In genomic region chr19:56822448-56822836, GRCm38 (mm10) we compare ENCODE assay signal across 8 mouse cellular contexts. TPM values are rescaled to one million over a fixed set of nuclear protein-coding genes. Genes with fewer than 3 reads are reported as not detected.
A peak's percentile ranks its signal among the peaks of the same experiment; 100 is the strongest.
DNase-seq lines count a peak whose midpoint lies in the region; ATAC-seq and TF ChIP-seq lines count a peak whose summit lies in the region.

No protein-coding gene starts in this region.

- peak overlapping the region; percentile 58 for H3K9ac ChIP-seq in heart, embryonic 11.5 days (ENCODE audit: low read depth, low read length)
- H3K9ac ChIP-seq in ES-E14 (ENCODE audit: insufficient read depth, low read depth, low read length, poor library complexity, severe bottlenecking): peak overlapping the region; percentile 59

- H3K4me1 ChIP-seq in heart, embryonic 11.5 days (ENCODE audit: control insufficient read depth, insufficient read depth, low read length): peaks cover 22% of the 10 kb centered on the region
- H3K4me1 ChIP-seq in ES-E14 (ENCODE audit: control insufficient read depth in 2 of 2, insufficient read depth in 2 of 2, low read length in 2 of 2, poor library complexity in 1 of 2): peaks cover 3% of the 10 kb centered on the region in 2 experiments; a peak in 3 of 4 replicates
- peaks cover 29% of the 10 kb centered on the region for H3K4me1 ChIP-seq in hindbrain, embryonic 10.5 days (replicated peaks)

- no peaks in the 10 kb centered on the region for H3K9me3 ChIP-seq in heart, embryonic 11.5 days (replicated peaks; ENCODE audit: control insufficient read depth, low read length)
- no peaks in the 10 kb centered on the region for H3K9me3 ChIP-seq in ES-E14 (ENCODE audit: control insufficient read depth, insufficient read depth, low read depth, low read length)
- no peaks in the 10 kb centered on the region for H3K9me3 ChIP-seq in hindbrain, embryonic 10.5 days

- 25% methylated on average over 10 of the region's 10 CpGs for WGBS in heart, embryonic 11.5 days (ENCODE audit: insufficient replicate concordance)
- WGBS in hindbrain, embryonic 10.5 days: 27% methylated on average over 10 of the region's 10 CpGs

- peak overlapping the region; percentile 90 for H3K4me3 ChIP-seq in heart, embryonic 11.5 days (ENCODE audit: low read depth, low read length)
- peak overlapping the region; percentile 62 to 86 for H3K4me3 ChIP-seq in ES-E14 (ENCODE audit: insufficient read depth in 1 of 2, low read depth in 1 of 2, low read length in 2 of 2, poor library complexity in 1 of 2, severe bottlenecking in 1 of 2)
- H3K4me3 ChIP-seq in hindbrain, embryonic 10.5 days: peak overlapping the region; percentile 97

- H3K27ac ChIP-seq in heart, embryonic 11.5 days (ENCODE audit: low read depth, low read length): no peak overlapping the region
- H3K27ac ChIP-seq in ES-E14 (ENCODE audit: insufficient read depth, low read depth, low read length, poor library complexity, severe bottlenecking): no peak overlapping the region
- peak overlapping the region; percentile 96 for H3K27ac ChIP-seq in hindbrain, embryonic 10.5 days

- in situ Hi-C loops in ES-E14 (cut with MboI; ENCODE audit: low sequenced_read_pairs in 2 of 2, unreplicated experiment in 2 of 2): no loop called here

- no peak for DNase-seq in heart, adult 11 months
- DNase-seq in ES-E14 (ENCODE audit: low read depth, low spot score): no peak
- DNase-seq in hindbrain, embryonic 10.5 days (ENCODE audit: low spot score): no peak
- DNase-seq in adrenal gland, postnatal 25 days: no peak
- DNase-seq in layer of hippocampus, adult 9-11 months: no peak
- no peak for DNase-seq in right cerebral cortex, postnatal 25 days

- no peaks in the 10 kb centered on the region for H3K36me3 ChIP-seq in heart, embryonic 11.5 days (ENCODE audit: control insufficient read depth, insufficient read depth, low read length)
- H3K36me3 ChIP-seq in ES-E14 (ENCODE audit: control insufficient read depth, insufficient read depth, low read length, poor library complexity, severe bottlenecking): no peaks in the 10 kb centered on the region
- no peaks in the 10 kb centered on the region for H3K36me3 ChIP-seq in hindbrain, embryonic 10.5 days

- peak overlapping the region; percentile 82 for H3K4me2 ChIP-seq in heart, embryonic 11.5 days

- peak; percentile 31 for ATAC-seq in heart, embryonic 11.5 days (replicated peaks; ENCODE audit: insufficient number of reproducible peaks, low FRiP score, low TSS enrichment)
- peak; percentile 57 for ATAC-seq in megakaryocyte-erythroid progenitor cell, adult 5-6 weeks (replicated peaks; ENCODE audit: low FRiP score, low TSS enrichment, poor library complexity, severe bottlenecking)

- H3K27me3 ChIP-seq in heart, embryonic 11.5 days (ENCODE audit: control insufficient read depth, insufficient read depth, low read length): peaks cover 9% of the 10 kb centered on the region
- H3K27me3 ChIP-seq in hindbrain, embryonic 10.5 days (ENCODE audit: insufficient read depth, poor library complexity, severe bottlenecking): peaks cover 39% of the 10 kb centered on the region

TF ChIP-seq in ES-E14, 5 proteins besides CTCF, POLR2A, EP300 and RAD21:
- TF ChIP-seq MAFK (IDR thresholded peaks at IDR 0.05; ENCODE audit: insufficient read depth, low read depth, low read length) (no peak), ZC3H11A (IDR thresholded peaks at IDR 0.05; ENCODE audit: borderline replicate concordance, low read depth, low read length) (0 out of 2 replicates have a peak, but pooled peaks have one; percentile 2), CHD2 (IDR thresholded peaks at IDR 0.05; ENCODE audit: low read depth, low read length) (no peak), HCFC1 (IDR thresholded peaks at IDR 0.05; ENCODE audit: borderline replicate concordance, insufficient read depth, low read length) (no peak), ZNF384 (IDR thresholded peaks at IDR 0.05; ENCODE audit: low read depth, low read length) (no peak)

RNA-seq across cellular contexts. Expression of gene Ccdc186, which starts 0.5 kb away (rescaled TPM):
- 15.5 and 16.5 TPM in 2 replicates for polyA plus RNA-seq in heart, embryonic 11.5 days (2014; fragmentation: Nextera tagmentation; extraction: Ambion mirVana)
- 16.3 and 16.9 TPM in 2 replicates for total RNA-seq in ES-E14 (2012; rRNA removed)
- 13.0 and 17.2 TPM in 2 replicates for polyA plus RNA-seq in hindbrain, embryonic 10.5 days (2016; fragmentation: Nextera tagmentation; extraction: Ambion mirVana)
- 7.3 and 16.5 TPM in 2 replicates for total RNA-seq in megakaryocyte-erythroid progenitor cell, adult 5-6 weeks (2014; fragmentation: Nextera tagmentation)
- total RNA-seq in megakaryocyte-erythroid progenitor cell, adult 5-6 weeks (2017): 32.5 and 40.0 TPM in 2 replicates
- total RNA-seq in adrenal gland, postnatal 25 days (2021): 25.5 and 31.9 TPM in 2 replicates

RNA-seq across cellular contexts. Expression of gene Tdrd1, which starts 3.6 kb away (rescaled TPM):
- polyA plus RNA-seq in heart, embryonic 11.5 days (2014; fragmentation: Nextera tagmentation; extraction: Ambion mirVana): 0.62 and 1.2 TPM in 2 replicates
- 0.69 and 0.94 TPM in 2 replicates for total RNA-seq in ES-E14 (2012; rRNA removed)
- 0.52 and 0.75 TPM in 2 replicates for polyA plus RNA-seq in hindbrain, embryonic 10.5 days (2016; fragmentation: Nextera tagmentation; extraction: Ambion mirVana)
- total RNA-seq in megakaryocyte-erythroid progenitor cell, adult 5-6 weeks (2014; fragmentation: Nextera tagmentation): not detected in 2 replicates
- total RNA-seq in megakaryocyte-erythroid progenitor cell, adult 5-6 weeks (2017): not detected in 2 replicates
- total RNA-seq in adrenal gland, postnatal 25 days (2021): not detected in 2 replicates

RNA-seq across cellular contexts. Expression of gene Vwa2, which starts 51.6 kb away (rescaled TPM):
- polyA plus RNA-seq in heart, embryonic 11.5 days (2014; fragmentation: Nextera tagmentation; extraction: Ambion mirVana): 0.11 and 0.14 TPM in 2 replicates
- total RNA-seq in ES-E14 (2012; rRNA removed): 3.0 and 5.9 TPM in 2 replicates
- 0.65 and 2.5 TPM in 2 replicates for polyA plus RNA-seq in hindbrain, embryonic 10.5 days (2016; fragmentation: Nextera tagmentation; extraction: Ambion mirVana)
- not detected in 2 replicates for total RNA-seq in megakaryocyte-erythroid progenitor cell, adult 5-6 weeks (2014; fragmentation: Nextera tagmentation)
- not detected in 2 replicates for total RNA-seq in megakaryocyte-erythroid progenitor cell, adult 5-6 weeks (2017)
- total RNA-seq in adrenal gland, postnatal 25 days (2021): not detected in 2 replicates
